Mouse (Mus musculus) stomach, embryonic 15.5 days (tissue): Measurements from ENCODE around the gene Ppm1j. TPM values are rescaled to one million over a fixed set of nuclear protein-coding genes. Genes with fewer than 3 reads are reported as not detected.
A peak's percentile ranks its signal among the peaks of the same experiment; 100 is the strongest.
"Not testable (repeated sequence)": the region's sequence is repeated elsewhere in the genome, so short reads cannot be mapped to it uniquely, and the experiment has no call there.

Source experiments
- ATAC-seq: fragments of 200-750 bp; cut with Nextera tagmentation; 2 replicates; pipeline ENCODE4 v1.8.0; 2017; ENCODE audit warnings: low read depth, moderate number of reproducible peaks, moderate TSS enrichment; ENCODE audit not compliant: insufficient read depth, low FRiP score
- H3K27ac ChIP-seq: fragments of 300-500 bp; sonication (generic); 2 replicates; pipeline ENCODE4 v1.5.1; 2015; ENCODE audit warnings: mild to moderate bottlenecking, inconsistent platforms
- H3K27me3 ChIP-seq: fragments of 300-500 bp; sonication (generic); replicated peaks from 2 replicates; pipeline ENCODE4 v1.6.1; 2015; ENCODE audit warnings: inconsistent platforms
- H3K36me3 ChIP-seq: fragments of 300-500 bp; sonication (generic); 2 replicates; pipeline ENCODE4 v1.6.1; 2015; ENCODE audit warnings: inconsistent platforms
- H3K4me1 ChIP-seq: fragments of 300-500 bp; sonication (generic); 2 replicates; pipeline ENCODE4 v1.6.1; 2015; ENCODE audit warnings: inconsistent platforms
- H3K4me2 ChIP-seq: fragments of 300-500 bp; sonication (generic); 2 replicates; pipeline ENCODE4 v1.6.1; 2015; ENCODE audit warnings: mild to moderate bottlenecking, inconsistent platforms
- H3K4me3 ChIP-seq: fragments of 300-500 bp; sonication (generic); replicated peaks from 2 replicates; pipeline ENCODE4 v1.5.1; 2015; ENCODE audit warnings: inconsistent platforms
- H3K9ac ChIP-seq: fragments of 300-500 bp; sonication (generic); 2 replicates; pipeline ENCODE4 v1.6.1; 2015; ENCODE audit warnings: inconsistent platforms
- H3K9me3 ChIP-seq: fragments of 300-500 bp; sonication (generic); 2 replicates; pipeline ENCODE4 v1.6.1; 2016; ENCODE audit warnings: inconsistent platforms
- WGBS: fragments of 180-500 bp; shearing (Covaris S2); methylation state at CpG from one replicate; pipeline ENCODE4 v1.1.7; 2015; 5-methylcytosine and 5-hydroxymethylcytosine counted together
- polyA plus RNA-seq: library from polyadenylated mRNA; unstranded; fragments of >200 nt; fragmentation: Nextera tagmentation; extraction: Ambion mirVana; gene quantifications from 2 replicates; pipeline ENCODE4 v1.2.1, GENCODE M21; 2015

Gene Ppm1j
- polyA plus RNA-seq, 1 experiment from 2014 or later: 3.1 TPM

DNA sequence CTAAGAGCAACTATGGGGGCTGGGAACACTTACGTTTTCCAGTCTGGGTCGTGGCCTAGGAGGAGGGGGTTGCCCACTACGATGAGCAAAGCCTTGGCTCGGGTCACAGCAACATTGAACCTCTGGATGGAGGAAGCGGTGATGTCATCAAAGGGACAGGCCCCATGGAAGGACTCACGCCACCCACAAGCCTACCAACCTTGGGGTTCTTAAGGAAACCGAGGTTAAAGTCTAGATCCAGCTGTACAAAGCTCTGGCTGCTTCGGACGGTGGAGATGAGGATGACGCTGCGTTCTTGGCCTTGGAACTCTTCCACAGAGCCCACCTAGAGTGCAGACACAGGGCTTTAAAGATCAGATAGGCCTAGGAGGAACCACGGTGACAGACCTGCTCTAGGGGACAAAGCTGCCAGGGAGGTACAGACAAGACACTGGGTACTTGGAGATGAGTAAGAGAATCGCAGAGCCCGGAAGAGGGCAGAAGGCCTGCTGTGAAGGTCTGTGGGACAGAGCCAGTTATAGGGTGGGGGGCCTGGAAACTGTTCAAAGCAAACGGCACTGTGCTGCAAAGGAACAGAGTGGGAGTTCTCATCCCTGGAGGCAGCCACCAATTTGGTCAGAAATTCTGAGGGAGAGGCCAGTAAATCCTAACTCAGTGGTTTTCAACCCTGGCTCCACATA, 14.9 kb downstream of the Ppm1j start:
- no peak overlapping the region for H3K4me3 ChIP-seq
- H3K4me1 ChIP-seq: peaks cover 50% of the 10 kb centered on the region
- WGBS: 69% methylated on average over 15 of the region's 15 CpGs
- peak overlapping the region; percentile 86 for H3K27ac ChIP-seq
- ATAC-seq: no peak
- no peaks in the 10 kb centered on the region for H3K9me3 ChIP-seq
- H3K4me2 ChIP-seq: 0 out of 2 replicates have a peak overlapping the region, but pooled peaks have one; percentile 1
- no peaks in the 10 kb centered on the region for H3K27me3 ChIP-seq
- H3K36me3 ChIP-seq: peaks cover 36% of the 10 kb centered on the region
- H3K9ac ChIP-seq: no peak overlapping the region

DNA sequence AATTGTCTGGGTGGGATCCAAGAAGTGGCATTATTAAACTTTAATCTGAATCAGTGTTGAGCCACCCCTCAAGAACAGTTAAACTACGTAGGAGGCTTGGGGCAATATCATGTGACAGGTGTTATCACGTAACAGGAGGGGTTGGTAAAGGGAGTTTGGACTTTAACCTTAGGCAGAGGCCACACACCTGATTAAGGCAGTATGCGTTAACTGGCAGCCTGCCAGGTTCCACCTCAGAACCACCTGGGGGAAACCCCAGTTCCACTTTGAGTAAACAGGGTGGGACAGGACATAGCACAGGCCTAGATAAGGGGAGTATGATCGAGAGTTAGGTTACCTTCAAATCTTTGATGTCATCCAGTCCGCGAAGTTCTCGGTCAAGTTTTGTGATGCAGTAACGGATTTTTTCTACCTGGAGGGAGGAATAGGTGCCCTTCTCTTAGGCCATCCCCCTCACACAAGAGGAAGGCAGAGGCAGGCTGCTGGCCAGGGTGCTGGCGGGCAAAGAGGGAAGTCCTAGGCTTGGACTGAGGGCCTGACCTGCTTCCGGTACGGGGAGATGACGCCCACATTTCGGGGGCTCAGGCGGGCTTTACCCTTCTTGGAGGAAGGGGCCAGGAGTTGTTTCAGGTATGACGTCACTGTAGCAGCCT, 15.7 kb downstream of the Ppm1j start:
- Histone ChIP-seq H3K4me1 (peaks cover 43% of the 10 kb centered on the region), H3K9me3 (no peaks in the 10 kb centered on the region), H3K4me2 (no peak overlapping the region), H3K36me3 (peaks cover 44% of the 10 kb centered on the region), H3K27me3 (no peaks in the 10 kb centered on the region), H3K9ac (no peak overlapping the region), H3K4me3 (no peak overlapping the region), H3K27ac (peak overlapping the region; percentile 86)
- ATAC-seq: peak; percentile 82
- WGBS: 62% methylated on average over 15 of the region's 15 CpGs

DNA sequence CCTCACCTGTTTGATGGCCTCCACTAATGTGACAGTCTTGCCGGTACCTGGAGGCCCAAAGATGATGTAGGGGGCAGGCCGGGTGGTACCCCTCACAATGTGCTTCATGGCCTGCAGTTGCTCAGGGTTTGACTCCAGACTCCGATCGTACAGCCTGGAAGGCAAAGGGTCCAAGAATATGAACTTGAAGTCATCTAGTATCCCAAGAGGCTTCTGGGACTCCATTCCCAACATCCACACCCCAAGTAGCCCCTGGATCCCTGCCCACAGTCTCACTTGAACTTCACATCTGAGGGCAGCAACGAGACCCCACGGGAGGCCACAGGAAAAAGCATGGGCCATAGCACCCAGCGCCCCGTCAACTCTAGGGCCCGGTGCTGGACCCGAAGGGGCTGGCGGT, 19.8 kb downstream of the Ppm1j start:
- peaks cover 53% of the 10 kb centered on the region for H3K36me3 ChIP-seq
- 93% methylated on average over 11 of the region's 11 CpGs for WGBS
- H3K27ac ChIP-seq: no peak overlapping the region

DNA sequence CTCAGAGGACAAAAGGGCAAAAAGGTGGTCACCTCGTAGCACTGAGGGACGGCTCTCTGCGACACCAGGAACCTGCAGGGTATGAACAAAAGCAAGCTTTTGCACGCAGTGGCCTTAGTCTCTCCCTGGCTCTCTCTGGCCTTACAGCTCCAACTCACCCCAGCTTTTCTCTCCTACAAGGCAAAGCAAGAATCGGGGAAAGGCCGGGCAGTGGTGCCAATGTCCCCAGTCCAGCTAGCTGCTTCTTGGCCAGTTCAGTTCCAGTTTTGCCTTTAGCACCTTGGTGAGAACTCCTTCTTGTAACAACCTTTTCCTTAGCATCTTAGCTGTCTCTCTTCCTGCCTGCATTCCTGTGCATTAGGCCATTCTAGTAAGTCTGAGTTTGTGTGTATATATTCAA, 20.6 kb downstream of the Ppm1j start:
- Histone ChIP-seq H3K9me3 (no peaks in the 10 kb centered on the region), H3K4me3 (no peak overlapping the region), H3K36me3 (peaks cover 51% of the 10 kb centered on the region), H3K9ac (no peak overlapping the region), H3K4me2 (no peak overlapping the region), H3K27ac (no peak overlapping the region), H3K27me3 (no peaks in the 10 kb centered on the region), H3K4me1 (no peaks in the 10 kb centered on the region)
- WGBS: 94% methylated on average over 6 of the region's 6 CpGs
- ATAC-seq: no peak

More for the DNA sequence above, 19.8 kb downstream of the Ppm1j start:
- H3K9ac ChIP-seq: no peak overlapping the region
- ATAC-seq: no peak
- no peak overlapping the region for H3K4me3 ChIP-seq
- H3K27me3 ChIP-seq: no peaks in the 10 kb centered on the region
- no peaks in the 10 kb centered on the region for H3K9me3 ChIP-seq
- H3K4me2 ChIP-seq: no peak overlapping the region
- peaks cover 5% of the 10 kb centered on the region; the same call in 1 of the 2 replicates for H3K4me1 ChIP-seq

DNA sequence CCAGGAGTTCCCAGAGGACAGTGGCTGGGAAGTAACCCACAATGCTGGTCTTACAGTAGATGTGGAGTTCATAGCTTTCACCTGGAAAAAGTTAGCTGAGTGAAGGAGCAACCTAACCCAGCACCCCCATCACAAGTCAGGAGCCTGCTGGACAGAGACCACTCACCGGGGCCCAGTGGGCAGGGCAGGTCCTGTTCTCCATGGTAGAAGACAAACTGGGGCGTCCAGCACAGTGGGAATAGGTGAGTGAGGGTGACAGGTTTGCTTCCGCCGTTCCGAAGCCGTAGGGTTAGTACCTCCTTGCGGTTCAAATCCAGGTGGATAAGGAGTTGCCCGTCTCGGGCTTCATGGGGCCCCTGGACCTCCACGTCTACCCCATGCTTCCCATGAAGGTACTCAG, 23.5 kb downstream of the Ppm1j start:
- WGBS: 93% methylated on average over 10 of the region's 10 CpGs
- no peak for ATAC-seq
- Histone ChIP-seq H3K4me3 (no peak overlapping the region), H3K27ac (no peak overlapping the region), H3K36me3 (peaks cover 40% of the 10 kb centered on the region), H3K4me1 (no peaks in the 10 kb centered on the region), H3K9ac (no peak overlapping the region), H3K4me2 (no peak overlapping the region), H3K9me3 (no peaks in the 10 kb centered on the region), H3K27me3 (no peaks in the 10 kb centered on the region)

DNA sequence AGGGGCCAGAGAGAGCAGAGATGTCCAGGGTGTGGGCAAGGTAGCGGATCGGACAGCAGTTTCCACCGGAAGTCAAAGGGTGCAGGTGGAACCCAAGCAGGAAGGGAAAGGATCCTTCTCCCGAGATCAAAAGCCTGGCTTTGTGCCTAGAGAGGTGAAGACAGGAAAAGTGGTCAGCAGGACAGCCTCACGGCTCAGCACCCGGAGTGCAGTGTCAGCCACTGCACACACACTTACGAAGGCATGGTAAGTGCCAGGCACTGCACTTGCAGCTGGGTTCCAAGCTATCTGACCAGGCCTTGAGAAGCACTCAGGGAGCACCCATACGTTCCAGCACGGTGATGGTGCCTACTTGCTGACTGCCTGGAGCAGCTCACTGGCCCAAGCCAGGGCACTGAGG, 24.7 kb downstream of the Ppm1j start:
- 75% methylated on average over 9 of the region's 9 CpGs for WGBS
- Histone ChIP-seq H3K4me1 (no peaks in the 10 kb centered on the region), H3K9me3 (no peaks in the 10 kb centered on the region), H3K9ac (no peak overlapping the region), H3K27ac (no peak overlapping the region), H3K4me2 (no peak overlapping the region), H3K36me3 (peaks cover 28% of the 10 kb centered on the region), H3K4me3 (no peak overlapping the region), H3K27me3 (no peaks in the 10 kb centered on the region)
- no peak for ATAC-seq

DNA sequence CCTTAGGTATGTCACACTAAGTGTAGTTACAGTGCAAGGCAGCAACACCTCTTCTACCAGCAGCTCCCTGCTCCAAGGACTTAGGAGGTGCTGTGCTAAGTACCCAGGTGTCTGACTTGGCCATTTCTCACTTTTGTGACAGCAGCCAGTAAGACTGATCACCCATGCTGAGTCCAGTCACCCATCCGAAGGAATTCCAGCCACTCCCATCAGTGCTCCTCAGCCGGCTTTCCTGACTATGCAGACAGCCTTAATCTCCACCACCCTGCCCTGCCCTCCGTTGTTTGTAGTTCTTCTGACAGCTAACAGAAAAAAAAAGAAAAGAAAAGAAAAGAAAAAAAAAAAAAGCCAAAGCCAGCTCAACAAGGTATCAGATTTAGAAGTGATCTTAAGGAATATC, 30.9 kb downstream of the Ppm1j start:
- H3K9me3 ChIP-seq: no peaks in the 10 kb centered on the region
- no peak overlapping the region for H3K4me2 ChIP-seq
- WGBS: 44% methylated on average over 3 of the region's 3 CpGs
- no peak overlapping the region for H3K4me3 ChIP-seq
- H3K27me3 ChIP-seq: no peaks in the 10 kb centered on the region
- no peaks in the 10 kb centered on the region; the same call in 1 of the 2 replicates for H3K36me3 ChIP-seq
- peak; percentile 72 for ATAC-seq
- H3K4me1 ChIP-seq: peaks cover 9% of the 10 kb centered on the region; the same call in 1 of the 2 replicates
- H3K9ac ChIP-seq: no peak overlapping the region
- H3K27ac ChIP-seq: no peak overlapping the region

DNA sequence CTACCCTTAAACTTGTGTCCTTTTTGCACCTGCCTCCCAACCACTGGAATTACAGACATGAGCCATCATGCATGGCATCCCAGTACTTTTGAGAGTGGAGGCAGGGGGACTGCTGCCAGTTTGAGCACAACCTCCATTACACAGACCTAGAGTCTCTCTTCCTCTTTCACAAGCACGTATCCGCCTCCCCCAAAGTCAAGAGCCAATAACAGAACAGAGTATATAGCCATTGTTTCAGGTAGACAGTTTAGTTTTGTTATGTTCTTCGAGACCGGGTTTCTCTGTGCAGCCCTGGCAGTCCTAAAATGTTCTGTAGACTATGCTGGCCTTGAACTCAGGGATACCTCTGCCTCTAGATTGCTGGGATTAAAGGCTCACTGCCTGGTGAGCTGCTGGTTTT, 31.4 kb downstream of the Ppm1j start:
- Histone ChIP-seq H3K4me2 (no peak overlapping the region), H3K9me3 (no peaks in the 10 kb centered on the region), H3K4me3 (no peak overlapping the region), H3K9ac (no peak overlapping the region), H3K36me3 (no peaks in the 10 kb centered on the region; the same call in 1 of the 2 replicates), H3K27me3 (no peaks in the 10 kb centered on the region), H3K27ac (no peak overlapping the region; the same call in 1 of the 2 replicates), H3K4me1 (peaks cover 13% of the 10 kb centered on the region; the same call in 1 of the 2 replicates)
- WGBS: 69% methylated on average over 4 of the region's 4 CpGs
- no peak for ATAC-seq

DNA sequence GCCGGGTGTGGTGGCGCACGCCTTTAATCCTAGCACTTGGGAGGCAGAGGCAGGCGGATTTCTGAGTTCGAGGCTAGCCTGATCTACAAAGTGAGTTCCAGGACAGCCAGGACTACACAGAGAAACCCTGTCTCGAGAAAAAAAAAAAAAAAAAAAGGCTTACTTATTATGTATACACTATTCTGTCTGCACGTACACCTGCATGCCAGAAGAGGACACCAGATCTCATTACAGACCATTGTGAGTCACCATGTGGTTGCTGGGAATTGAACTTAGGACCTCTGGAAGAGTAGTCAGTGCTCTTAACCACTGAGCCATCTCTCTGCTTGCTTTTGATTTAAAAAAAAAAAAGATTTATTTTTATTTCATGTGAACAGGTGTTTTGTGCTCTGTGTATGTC, 32.4 kb downstream of the Ppm1j start:
- not testable (repeated sequence) for H3K4me3 ChIP-seq, H3K27me3 ChIP-seq, H3K9ac ChIP-seq, H3K9me3 ChIP-seq, ATAC-seq, H3K36me3 ChIP-seq, H3K27ac ChIP-seq, H3K4me2 ChIP-seq
- 83% methylated on average over 7 of the region's 7 CpGs for WGBS
- peaks cover 13% of the 10 kb centered on the region; the same call in 1 of the 2 replicates for H3K4me1 ChIP-seq

DNA sequence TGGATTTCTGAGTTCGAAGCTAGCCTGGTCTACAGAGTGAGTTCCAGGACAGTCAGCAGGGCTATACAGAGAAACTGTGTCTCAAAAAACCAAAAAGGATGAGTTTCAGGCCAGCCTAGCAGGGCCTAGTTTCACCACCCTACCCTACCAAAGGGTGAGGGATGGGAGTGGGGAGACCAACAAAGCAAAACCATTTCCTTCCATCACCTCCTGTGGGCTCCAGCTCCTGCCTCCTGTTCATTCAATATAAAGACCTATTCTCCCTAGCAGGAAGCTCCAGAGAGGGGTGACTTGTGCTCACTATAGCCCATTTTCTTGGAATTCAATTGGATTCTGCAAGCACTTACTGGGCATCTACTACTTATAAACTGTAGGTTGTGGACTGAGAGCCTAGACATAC, 33.9 kb downstream of the Ppm1j start:
- no peak for ATAC-seq
- Histone ChIP-seq H3K4me1 (peaks cover 17% of the 10 kb centered on the region; the same call in 1 of the 2 replicates), H3K9me3 (no peaks in the 10 kb centered on the region), H3K4me3 (no peak overlapping the region), H3K9ac (no peak overlapping the region), H3K36me3 (no peaks in the 10 kb centered on the region; the same call in 1 of the 2 replicates), H3K4me2 (no peak overlapping the region), H3K27me3 (no peaks in the 10 kb centered on the region), H3K27ac (no peak overlapping the region)
- 93% methylated on average over 1 of the region's 1 CpGs for WGBS

DNA sequence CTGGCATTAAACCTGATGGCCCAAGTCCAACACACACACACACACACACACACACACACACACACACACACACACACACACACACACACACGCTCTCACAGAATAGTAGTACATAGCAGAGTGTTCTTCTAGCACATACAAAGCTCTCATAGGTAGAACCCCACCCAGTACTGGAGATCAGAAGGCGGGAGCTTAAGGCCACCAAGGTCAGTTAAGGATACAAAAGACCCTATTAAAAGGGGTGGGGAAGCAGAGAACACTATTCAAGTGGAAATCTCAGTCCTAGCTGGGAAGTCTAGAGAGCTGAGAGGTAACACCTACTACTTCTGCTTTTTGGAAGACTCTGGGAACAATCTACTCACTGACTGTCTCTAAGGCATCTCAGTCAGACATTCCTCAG, 34.5 kb downstream of the Ppm1j start:
- Histone ChIP-seq H3K9ac (no peak overlapping the region), H3K27ac (no peak overlapping the region), H3K4me2 (no peak overlapping the region), H3K4me1 (peaks cover 17% of the 10 kb centered on the region; the same call in 1 of the 2 replicates), H3K36me3 (no peaks in the 10 kb centered on the region; the same call in 1 of the 2 replicates), H3K4me3 (no peak overlapping the region), H3K9me3 (no peaks in the 10 kb centered on the region), H3K27me3 (no peaks in the 10 kb centered on the region)
- 77% methylated on average over 2 of the region's 2 CpGs for WGBS
- no peak for ATAC-seq

DNA sequence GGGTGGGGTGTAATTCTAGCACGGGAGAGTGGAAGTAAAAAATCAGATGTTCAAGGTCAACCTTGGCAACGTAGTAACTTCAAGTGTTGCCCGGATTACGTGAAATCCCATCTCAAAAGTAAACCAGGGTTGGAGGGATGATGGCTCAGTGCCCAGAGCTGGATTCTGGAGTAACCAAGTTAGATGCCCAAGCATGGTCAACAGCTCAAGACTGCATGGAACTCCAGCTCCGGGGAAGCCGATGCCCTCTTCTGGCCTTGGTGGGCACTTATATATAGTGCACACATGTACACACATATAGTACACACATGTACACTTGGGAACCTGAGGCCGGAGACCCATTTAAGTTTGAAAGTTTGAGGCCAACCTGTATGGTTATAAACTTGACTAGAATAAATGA, 35.3 kb downstream of the Ppm1j start:
- Histone ChIP-seq H3K27ac (no peak overlapping the region), H3K4me1 (peaks cover 17% of the 10 kb centered on the region; the same call in 1 of the 2 replicates), H3K36me3 (no peaks in the 10 kb centered on the region; the same call in 1 of the 2 replicates), H3K27me3 (no peaks in the 10 kb centered on the region), H3K4me2 (no peak overlapping the region), H3K4me3 (no peak overlapping the region), H3K9ac (no peak overlapping the region), H3K9me3 (no peaks in the 10 kb centered on the region)
- 87% methylated on average over 7 of the region's 7 CpGs for WGBS
- ATAC-seq: no peak
